Mouse (Mus musculus) cerebellum, adult 2 months (tissue): Measurements from ENCODE around the gene Pik3r5. TPM values are rescaled to one million over a fixed set of nuclear protein-coding genes. Genes with fewer than 3 reads are reported as not detected.
A peak's percentile ranks its signal among the peaks of the same experiment; 100 is the strongest.

Experiments
- DNase-seq, 2 experiments: peaks; one replicate each; pipeline ENCODE4 v3.0.0; 2021
- H3K27ac ChIP-seq: fragments of 200-500 bp; 2 replicates; pipeline ENCODE4 v1.5.1; 2012; ENCODE audit warnings: low read length, control low read depth, inconsistent platforms; ENCODE audit not compliant: insufficient read depth
- H3K27me3 ChIP-seq: fragments of 200-500 bp; 2 replicates; pipeline ENCODE4 v1.6.1; 2012; ENCODE audit warnings: inconsistent platforms, mild to moderate bottlenecking, low read length, moderate library complexity; ENCODE audit not compliant: control insufficient read depth, insufficient read depth
- H3K4me1 ChIP-seq: fragments of 200-500 bp; 2 replicates; pipeline ENCODE4 v1.6.1; 2011; ENCODE audit warnings: low read length; ENCODE audit not compliant: control insufficient read depth, insufficient read depth
- H3K4me3 ChIP-seq: fragments of 200-500 bp; replicated peaks from 2 replicates; pipeline ENCODE3; 2011; ENCODE audit warnings: mild to moderate bottlenecking, low read depth, low read length, control low read depth; ENCODE audit not compliant: insufficient read depth
- CTCF ChIP-seq: fragments of 200-500 bp; IDR thresholded peaks from 2 replicates; pipeline ENCODE4 v1.5.1; 2011; ENCODE audit warnings: low read depth, mild to moderate bottlenecking, control low read depth, low read length, moderate library complexity, borderline replicate concordance; ENCODE audit not compliant: insufficient read depth
- POLR2A ChIP-seq: fragments of 200-500 bp; IDR thresholded peaks from 2 replicates; pipeline ENCODE4 v1.6.1; 2011; ENCODE audit warnings: low read length, control low read depth, borderline replicate concordance; ENCODE audit not compliant: insufficient read depth
- WGBS: fragments of 180-500 bp; shearing (Covaris S2); methylation state at CpG from one replicate; pipeline ENCODE4 v1.1.7; 2018; 5-methylcytosine and 5-hydroxymethylcytosine counted together
- polyA plus RNA-seq: library from polyadenylated mRNA; depleted of rRNA; stranded (reverse); fragments of >200 nt; gene quantifications from 2 replicates; pipeline ENCODE4 v1.2.3, GENCODE M21; 2012

Gene Pik3r5
- polyA plus RNA-seq, 1 experiment = 0.93 TPM

- TF ChIP-seq CTCF (no peak), POLR2A (no peak)
- 78% methylated on average over 4 of the region's 4 CpGs for WGBS
- peaks cover 5% of the 10 kb centered on the region; the same call in 1 of the 2 replicates for H3K27me3 ChIP-seq
- DNase-seq = no peak
- no peaks in the 10 kb centered on the region; the same call in 1 of the 2 replicates for H3K4me1 ChIP-seq
- no peak overlapping the region for H3K4me3 ChIP-seq
- H3K27ac ChIP-seq = no peak overlapping the region
Measured at GRCm38 (mm10) chr11:68394749-68395148, 37.2 kb upstream of the Pik3r5 start.

- Histone ChIP-seq H3K4me3 (no peak overlapping the region), H3K27me3 (peaks cover 5% of the 10 kb centered on the region; the same call in 1 of the 2 replicates), H3K4me1 (no peaks in the 10 kb centered on the region; the same call in 1 of the 2 replicates), H3K27ac (no peak overlapping the region)
- no peak for DNase-seq
- WGBS = 84% methylated on average over 5 of the region's 5 CpGs
- TF ChIP-seq CTCF = no peak
- TF ChIP-seq POLR2A = no peak
Measured at GRCm38 (mm10) chr11:68395546-68395945, 36.4 kb upstream of the Pik3r5 start.

GRCm38 (mm10) chr11:68398891-68399547 lies 32.9 kb upstream of the Pik3r5 start:
- no peak for TF ChIP-seq POLR2A
- TF ChIP-seq CTCF = no peak
- whole genome bisulfite sequencing = 55% methylated on average over 24 of the region's 24 CpGs
- H3K4me1 ChIP-seq = no peaks in the 10 kb centered on the region; the same call in 1 of the 2 replicates
- peaks cover 5% of the 10 kb centered on the region; the same call in 1 of the 2 replicates for H3K27me3 ChIP-seq
- DNase-seq = no peak
- no peak overlapping the region for H3K27ac ChIP-seq
- H3K4me3 ChIP-seq = peak overlapping the region; percentile 43

- WGBS = 4% methylated on average over 43 of the region's 47 CpGs
- TF ChIP-seq CTCF (no peak), POLR2A (no peak)
- peaks cover 5% of the 10 kb centered on the region; the same call in 1 of the 2 replicates for H3K27me3 ChIP-seq
- DNase-seq = peak; percentile 21 to 31
- H3K27ac ChIP-seq = no peak overlapping the region
- peak overlapping the region; percentile 43 for H3K4me3 ChIP-seq
- no peaks in the 10 kb centered on the region for H3K4me1 ChIP-seq
Measured at GRCm38 (mm10) chr11:68399548-68400020, 32.3 kb upstream of the Pik3r5 start.

- DNase-seq = peak; percentile 47 to 61
- Histone ChIP-seq H3K4me1 (no peaks in the 10 kb centered on the region), H3K27me3 (peaks cover 5% of the 10 kb centered on the region; the same call in 1 of the 2 replicates), H3K4me3 (peak overlapping the region; percentile 43), H3K27ac (no peak overlapping the region)
- TF ChIP-seq CTCF (peak; percentile 19; the same call in 1 of the 2 replicates), POLR2A (no peak)
- WGBS = 1% methylated on average over 51 of the region's 57 CpGs
Measured at GRCm38 (mm10) chr11:68400021-68400671, 31.8 kb upstream of the Pik3r5 start.

GRCm38 (mm10) chr11:68400727-68401219 lies 31.1 kb upstream of the Pik3r5 start, which contains the start of gene Ntn1:
TSS of gene Ntn1 (minus strand) at chr11:68400823.
- TF ChIP-seq CTCF (no peak), POLR2A (no peak)
- Histone ChIP-seq H3K27me3 (peaks cover 5% of the 10 kb centered on the region; the same call in 1 of the 2 replicates), H3K27ac (no peak within 1 kb of the TSS), H3K4me1 (no peaks in the 10 kb centered on the region), H3K4me3 (peak within 1 kb of the TSS; percentile 43)
- DNase-seq = no peak
- WGBS = 78% methylated on average over 11 of the region's 11 CpGs

GRCm38 (mm10) chr11:68401428-68401827 lies 30.5 kb upstream of the Pik3r5 start:
- DNase-seq = no peak
- TF ChIP-seq CTCF = no peak
- no peak for TF ChIP-seq POLR2A
- H3K4me3 ChIP-seq = no peak overlapping the region
- 80% methylated on average over 5 of the region's 5 CpGs for WGBS
- H3K27ac ChIP-seq = no peak overlapping the region
- no peaks in the 10 kb centered on the region for H3K4me1 ChIP-seq
- peaks cover 5% of the 10 kb centered on the region; the same call in 1 of the 2 replicates for H3K27me3 ChIP-seq
